Mouse (Mus musculus) liver, postnatal 0 days (tissue): ENCODE results near the gene Ptprc. TPM values are rescaled to one million over a fixed set of nuclear protein-coding genes. Genes with fewer than 3 reads are reported as not detected.

ENCODE experiments used
- ATAC-seq: fragments of 200-750 bp; cut with Nextera tagmentation; 2 replicates; pipeline ENCODE4 v1.8.0; 2017; ENCODE audit warnings: mild to moderate bottlenecking, moderate library complexity
- DNase-seq: peaks from one replicate; pipeline ENCODE4 v3.0.0-alpha.2; 2016
- H3K27ac ChIP-seq: fragments of 300-500 bp; sonication (generic); 2 replicates; pipeline ENCODE4 v1.5.1; 2014; ENCODE audit warnings: antibody characterized with exemption, moderate library complexity, mild to moderate bottlenecking, low read depth
- H3K27me3 ChIP-seq: fragments of 300-500 bp; sonication (generic); 2 replicates; pipeline ENCODE4 v1.6.1; 2014; ENCODE audit warnings: low read length, control low read depth, mixed read lengths; ENCODE audit not compliant: insufficient read depth
- H3K36me3 ChIP-seq: fragments of 300-500 bp; sonication (generic); replicated peaks from 2 replicates; pipeline ENCODE4 v1.6.1; 2014; ENCODE audit warnings: mild to moderate bottlenecking, control low read depth, low read length, moderate library complexity, mixed read lengths; ENCODE audit not compliant: insufficient read depth
- H3K4me1 ChIP-seq: fragments of 300-500 bp; sonication (generic); 2 replicates; pipeline ENCODE4 v1.6.1; 2014; ENCODE audit warnings: antibody characterized with exemption, mild to moderate bottlenecking, control low read depth; ENCODE audit not compliant: insufficient read depth
- H3K4me2 ChIP-seq: fragments of 300-500 bp; sonication (generic); 2 replicates; pipeline ENCODE4 v1.6.1; 2014; ENCODE audit warnings: low read depth, mild to moderate bottlenecking, low read length, moderate library complexity, mixed read lengths
- H3K4me3 ChIP-seq: fragments of 300-500 bp; sonication (generic); 2 replicates; pipeline ENCODE4 v1.5.1; 2014; ENCODE audit warnings: low read depth, low read length
- H3K9ac ChIP-seq: fragments of 300-500 bp; sonication (generic); replicated peaks from 2 replicates; pipeline ENCODE4 v1.6.1; 2014; ENCODE audit warnings: mild to moderate bottlenecking, moderate library complexity
- H3K9me3 ChIP-seq: fragments of 300-500 bp; sonication (generic); 2 replicates; pipeline ENCODE4 v1.6.1; 2016; ENCODE audit warnings: mild to moderate bottlenecking, control low read depth, low read length, mixed read lengths
- CTCF ChIP-seq: sonication (generic); IDR thresholded peaks from 2 replicates; pipeline ENCODE4 v1.5.1; 2016; ENCODE audit warnings: antibody characterized with exemption, low read depth
- EP300 ChIP-seq: IDR thresholded peaks from 2 replicates; pipeline ENCODE4 v1.6.1; 2016; ENCODE audit warnings: antibody characterized with exemption, low read depth, mild to moderate bottlenecking
- WGBS: fragments of 180-500 bp; shearing (Covaris S2); extraction: QIAGEN DNeasy Blood & Tissue Kit; methylation state at CpG from one replicate; pipeline ENCODE4 v1.1.7; 2014; ENCODE audit not compliant: insufficient replicate concordance; 5-methylcytosine and 5-hydroxymethylcytosine counted together
- polyA plus RNA-seq: library from polyadenylated mRNA; unstranded; fragments of >200 nt; fragmentation: Nextera tagmentation; extraction: Ambion mirVana; gene quantifications from 2 replicates; pipeline ENCODE4 v1.2.1, GENCODE M21; 2015

Gene Ptprc
- polyA plus RNA-seq, 1 experiment from 2014 or later: 12.3 TPM

DNA sequence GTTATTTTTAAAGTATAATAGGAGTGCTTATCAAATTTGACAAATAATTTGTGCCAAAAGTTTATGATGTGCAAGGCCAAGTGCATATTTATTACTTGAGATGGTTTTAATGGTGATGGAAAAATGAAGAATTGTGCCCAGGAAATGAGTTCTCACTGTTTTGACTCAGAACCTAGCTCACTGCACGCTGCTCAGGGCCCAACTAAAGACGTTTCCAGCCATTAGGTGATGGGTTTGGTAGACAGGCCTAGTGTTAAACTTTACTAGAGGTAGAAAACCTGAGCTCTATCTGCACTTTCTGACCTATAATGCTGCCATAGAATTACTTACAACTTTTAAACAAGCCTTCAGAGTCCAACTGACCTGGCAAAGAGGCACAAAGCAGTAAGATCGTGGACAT is 3.0 kb downstream of the Ptprc start:
- TF ChIP-seq CTCF: no peak
- TF ChIP-seq EP300: no peak
- Histone ChIP-seq H3K9me3 (no peaks in the 10 kb centered on the region), H3K36me3 (no peaks in the 10 kb centered on the region), H3K4me2 (peak overlapping the region; percentile 29; the same call in 1 of the 2 replicates), H3K27me3 (no peaks in the 10 kb centered on the region), H3K27ac (no peak overlapping the region), H3K4me1 (peaks cover 3% of the 10 kb centered on the region; the same call in 1 of the 2 replicates), H3K9ac (no peak overlapping the region), H3K4me3 (no peak overlapping the region)
- WGBS: 63% methylated on average over 3 of the region's 3 CpGs
- ATAC-seq (no peak), DNase-seq (no peak)

DNA sequence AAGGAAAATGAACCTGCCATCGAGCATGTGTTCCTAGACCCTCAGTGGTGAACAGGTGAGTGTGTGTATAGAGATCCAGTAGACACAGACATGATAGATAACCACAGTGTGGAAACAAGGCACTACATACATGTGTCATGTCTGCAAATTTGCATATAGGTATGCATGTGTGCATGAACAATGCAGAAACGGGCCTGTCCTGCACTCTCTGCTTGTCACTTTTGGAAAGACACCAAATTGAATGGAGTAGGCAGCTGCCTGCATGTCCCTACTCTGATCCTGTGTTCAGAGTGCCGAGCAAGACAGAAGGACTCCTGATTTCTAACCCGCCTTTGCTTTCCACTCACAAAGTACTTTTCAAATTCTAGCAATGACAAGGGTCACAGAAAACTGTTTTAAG is 3.4 kb downstream of the Ptprc start:
- no peak for DNase-seq
- Histone ChIP-seq H3K4me3 (no peak overlapping the region), H3K9ac (no peak overlapping the region), H3K4me1 (peaks cover 3% of the 10 kb centered on the region; the same call in 1 of the 2 replicates), H3K27me3 (no peaks in the 10 kb centered on the region), H3K9me3 (no peaks in the 10 kb centered on the region), H3K4me2 (no peak overlapping the region), H3K27ac (no peak overlapping the region), H3K36me3 (no peaks in the 10 kb centered on the region)
- WGBS: 73% methylated on average over 4 of the region's 4 CpGs
- no peak for ATAC-seq
- TF ChIP-seq CTCF (no peak), EP300 (no peak)

DNA sequence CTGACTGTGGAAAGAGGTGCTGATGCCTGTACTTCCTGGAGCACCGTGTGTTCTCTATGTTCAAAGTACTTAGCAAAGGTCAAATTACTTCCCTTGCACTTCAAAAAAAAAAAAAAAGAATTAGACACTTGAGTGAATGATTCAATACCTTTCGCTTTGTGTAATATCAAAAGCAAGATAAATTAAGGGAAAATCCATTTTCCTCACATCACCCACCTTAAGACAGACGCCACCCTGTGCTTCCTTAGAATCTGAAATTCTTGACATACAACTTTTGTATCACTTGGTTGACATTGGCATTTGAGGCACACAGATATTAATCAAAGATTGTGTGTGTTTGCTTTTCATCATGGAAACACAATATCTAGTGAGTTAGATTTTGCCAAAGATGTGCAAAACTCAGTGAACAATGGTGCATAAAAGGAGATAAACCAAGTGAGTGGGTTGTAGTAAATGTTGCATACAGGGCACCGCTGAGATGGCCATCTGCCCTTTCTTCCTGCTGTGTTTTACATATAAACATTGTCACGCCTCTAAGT is 9.2 kb downstream of the Ptprc start:
- no peak for ATAC-seq

DNA sequence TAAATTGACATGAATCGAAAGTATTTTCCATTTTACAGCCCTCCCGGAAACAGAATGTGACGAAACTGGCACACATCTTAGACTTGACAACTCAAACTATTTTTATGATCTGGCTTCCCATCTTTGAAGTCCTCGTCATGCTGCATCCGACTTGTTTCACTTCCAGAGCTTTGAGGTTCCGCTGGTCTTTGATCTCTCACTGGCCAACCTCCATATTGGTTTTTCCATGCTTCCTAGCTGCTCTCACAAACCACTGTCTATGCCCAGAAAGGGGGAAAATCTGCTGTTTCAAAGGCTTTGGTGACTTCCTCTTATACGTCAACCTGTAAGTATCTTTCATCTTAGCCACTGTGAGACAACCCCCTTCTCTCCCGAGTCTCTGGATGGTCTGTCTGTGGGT is 12.9 kb downstream of the Ptprc start:
- Histone ChIP-seq H3K27ac (no peak overlapping the region), H3K36me3 (no peaks in the 10 kb centered on the region), H3K9ac (no peak overlapping the region), H3K4me2 (no peak overlapping the region), H3K4me3 (no peak overlapping the region), H3K27me3 (no peaks in the 10 kb centered on the region), H3K9me3 (no peaks in the 10 kb centered on the region), H3K4me1 (no peaks in the 10 kb centered on the region; the same call in 1 of the 2 replicates)
- ATAC-seq (no peak), DNase-seq (no peak)
- TF ChIP-seq EP300: no peak
- no peak for TF ChIP-seq CTCF
- whole genome bisulfite sequencing: 69% methylated on average over 8 of the region's 8 CpGs

More for the DNA sequence above, 9.2 kb downstream of the Ptprc start:
- no peaks in the 10 kb centered on the region for H3K27me3 ChIP-seq
- H3K4me3 ChIP-seq: no peak overlapping the region
- no peaks in the 10 kb centered on the region for H3K36me3 ChIP-seq
- WGBS: 71% methylated on average over 5 of the region's 5 CpGs
- TF ChIP-seq CTCF (no peak), EP300 (no peak)
- H3K27ac ChIP-seq: no peak overlapping the region
- H3K9me3 ChIP-seq: no peaks in the 10 kb centered on the region
- no peak overlapping the region for H3K4me2 ChIP-seq
- DNase-seq: no peak
- H3K4me1 ChIP-seq: no peaks in the 10 kb centered on the region; the same call in 1 of the 2 replicates
- H3K9ac ChIP-seq: no peak overlapping the region

DNA sequence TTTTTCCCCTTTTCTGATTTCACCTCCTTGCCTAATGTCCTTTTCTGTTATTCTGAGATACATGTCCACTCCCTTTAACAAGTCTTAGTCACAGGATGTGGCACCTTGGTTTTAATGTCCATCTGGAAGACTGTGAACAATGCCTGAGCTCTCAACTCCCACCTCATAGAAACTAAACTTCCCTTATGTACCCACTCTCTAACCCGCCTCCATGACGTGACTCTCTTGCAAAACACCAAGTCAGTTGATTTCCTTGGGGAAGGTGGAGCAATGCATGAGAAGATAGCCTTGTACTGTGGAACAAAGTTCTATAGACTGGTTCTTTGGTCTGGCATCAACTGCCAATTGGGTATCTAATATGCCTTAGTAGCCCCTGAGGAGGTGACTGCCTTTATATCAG is 16.6 kb downstream of the Ptprc start:
- Histone ChIP-seq H3K4me2 (no peak overlapping the region), H3K36me3 (no peaks in the 10 kb centered on the region), H3K4me3 (no peak overlapping the region), H3K4me1 (no peaks in the 10 kb centered on the region; the same call in 1 of the 2 replicates), H3K27me3 (no peaks in the 10 kb centered on the region), H3K9ac (no peak overlapping the region), H3K27ac (0 out of 2 replicates have a peak overlapping the region, but pooled peaks have one; percentile 8), H3K9me3 (no peaks in the 10 kb centered on the region)
- TF ChIP-seq EP300: no peak
- no peak for TF ChIP-seq CTCF
- DNase-seq (peak; percentile 31), ATAC-seq (0 out of 2 replicates have a peak, but pooled peaks have one; percentile 38)
- 61% methylated on average over 2 of the region's 2 CpGs for WGBS

DNA sequence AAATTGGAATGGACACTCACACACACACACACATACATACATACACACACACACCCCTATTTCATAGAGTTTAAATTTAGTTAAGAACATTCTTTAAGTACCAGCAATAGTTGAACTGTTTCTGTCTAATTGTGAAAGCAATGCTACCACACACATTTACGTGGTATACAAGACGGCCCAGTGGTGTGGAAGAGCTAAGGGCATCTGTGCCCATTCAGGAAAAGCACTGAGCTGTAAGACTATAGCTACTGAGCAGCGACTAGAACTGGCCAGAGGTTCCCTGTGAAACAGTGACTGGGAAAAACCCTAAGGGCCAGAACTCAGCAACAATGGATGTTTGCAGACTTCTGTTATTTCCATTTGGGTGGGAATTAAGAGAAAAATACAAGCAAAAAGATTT is 17.3 kb downstream of the Ptprc start:
- TF ChIP-seq CTCF (no peak), EP300 (no peak)
- H3K4me1 ChIP-seq: no peaks in the 10 kb centered on the region; the same call in 1 of the 2 replicates
- DNase-seq (no peak), ATAC-seq (no peak)
- no peaks in the 10 kb centered on the region for H3K27me3 ChIP-seq
- no peak overlapping the region for H3K4me2 ChIP-seq
- 54% methylated on average over 3 of the region's 3 CpGs for WGBS
- H3K9me3 ChIP-seq: no peaks in the 10 kb centered on the region
- no peak overlapping the region for H3K9ac ChIP-seq
- H3K4me3 ChIP-seq: no peak overlapping the region
- no peaks in the 10 kb centered on the region for H3K36me3 ChIP-seq
- peak overlapping the region; percentile 7; the same call in 1 of the 2 replicates for H3K27ac ChIP-seq

DNA sequence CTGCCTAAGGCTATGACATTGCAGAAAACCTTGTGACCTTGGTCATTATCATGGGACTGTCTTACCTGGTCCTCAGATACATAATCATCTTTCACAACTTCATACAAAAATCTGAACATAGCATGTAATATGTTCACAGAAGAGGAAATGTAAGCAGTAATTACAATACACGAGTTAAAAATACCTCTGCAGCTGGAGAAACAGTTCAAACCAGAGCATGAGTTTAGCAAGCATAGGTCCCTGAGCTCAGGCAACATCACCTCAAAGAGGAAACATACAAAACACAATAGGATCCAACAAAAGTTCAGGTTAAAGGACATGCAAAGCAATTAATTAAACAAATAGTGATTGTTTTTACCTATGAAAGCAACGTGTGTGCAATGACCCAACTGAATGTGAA is 17.8 kb downstream of the Ptprc start:
- ATAC-seq (no peak), DNase-seq (no peak)
- 49% methylated on average over 2 of the region's 2 CpGs for WGBS
- no peak overlapping the region for H3K4me2 ChIP-seq
- no peaks in the 10 kb centered on the region for H3K36me3 ChIP-seq
- no peaks in the 10 kb centered on the region for H3K9me3 ChIP-seq
- no peaks in the 10 kb centered on the region; the same call in 1 of the 2 replicates for H3K4me1 ChIP-seq
- no peak overlapping the region; the same call in 1 of the 2 replicates for H3K27ac ChIP-seq
- no peak overlapping the region for H3K4me3 ChIP-seq
- H3K9ac ChIP-seq: no peak overlapping the region
- TF ChIP-seq EP300 (no peak), CTCF (no peak)
- no peaks in the 10 kb centered on the region for H3K27me3 ChIP-seq
